Mouse (Mus musculus) gastrocnemius, adult 2 months (tissue): ENCODE data around the gene Vmn1r122. TPM values are rescaled to one million over a fixed set of nuclear protein-coding genes. Genes with fewer than 3 reads are reported as not detected.
"Not testable (repeated sequence)": the region's sequence is repeated elsewhere in the genome, so short reads cannot be mapped to it uniquely, and the experiment has no call there.

Source experiments
- DNase-seq: peaks from one replicate; pipeline ENCODE4 v3.0.0; 2022
- H3K27ac ChIP-seq: fragments of 200-600 bp; 2 replicates; pipeline ENCODE4 v1.8.1; 2022; ENCODE audit warnings: mild to moderate bottlenecking
- H3K4me3 ChIP-seq: fragments of 200-600 bp; 2 replicates; pipeline ENCODE4 v1.8.1; 2022; ENCODE audit warnings: mild to moderate bottlenecking, moderate library complexity
- intact Hi-C: fragments of 180-260 bp; cut with DNase I; formaldehyde crosslinking; loops from one replicate; pipeline ENCODE4 v1.15.1; 2025
- long read RNA-seq, 2 experiments: library from polyadenylated mRNA; stranded (forward); transcript quantifications; one replicate each; pipeline ENCODE4 v2.0.0; 2021
- total RNA-seq, 2 experiments: library from RNA; stranded (reverse); gene quantifications; 2 replicates each; pipeline ENCODE4 v1.2.3; 2021

The Vmn1r122 gene
- total RNA-seq = not detected
- long read RNA-seq, experiment 1 = 0 reads
- long read RNA-seq, experiment 2 = 0 reads

DNA sequence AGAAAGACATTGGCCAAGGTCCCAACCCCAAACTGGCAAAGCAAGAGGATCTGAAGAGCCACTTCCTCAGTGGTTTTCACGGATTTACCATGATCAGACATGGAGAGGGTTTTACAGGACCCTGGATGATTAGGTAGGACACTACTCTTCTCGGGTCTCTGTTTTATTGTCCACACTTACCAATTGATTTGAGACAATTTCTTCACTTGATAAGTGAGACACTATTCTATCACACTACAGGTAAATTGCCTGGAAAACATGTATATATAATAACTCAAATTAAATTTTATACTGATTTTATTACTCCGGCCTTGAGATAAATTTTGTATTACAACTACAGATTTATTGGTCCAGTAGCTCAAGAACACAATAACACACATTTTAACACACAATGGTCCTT is at the start of gene Vmn1r122:
Gene Vmn1r122 (minus strand): TSS at position 101 of the 400 bp plus-strand sequence.
- DNase-seq, H3K27ac ChIP-seq, intact Hi-C loops, H3K4me3 ChIP-seq: not testable (repeated sequence)

GRCm38 (mm10) chr7:21161885-21162284 is 28.0 kb upstream of the Vmn1r122 start, which contains the start of gene Vmn1r123:
Gene Vmn1r123, plus strand, starts transcription at chr7:21162185.
- intact Hi-C loops, H3K27ac ChIP-seq, DNase-seq, H3K4me3 ChIP-seq: not testable (repeated sequence)

DNA sequence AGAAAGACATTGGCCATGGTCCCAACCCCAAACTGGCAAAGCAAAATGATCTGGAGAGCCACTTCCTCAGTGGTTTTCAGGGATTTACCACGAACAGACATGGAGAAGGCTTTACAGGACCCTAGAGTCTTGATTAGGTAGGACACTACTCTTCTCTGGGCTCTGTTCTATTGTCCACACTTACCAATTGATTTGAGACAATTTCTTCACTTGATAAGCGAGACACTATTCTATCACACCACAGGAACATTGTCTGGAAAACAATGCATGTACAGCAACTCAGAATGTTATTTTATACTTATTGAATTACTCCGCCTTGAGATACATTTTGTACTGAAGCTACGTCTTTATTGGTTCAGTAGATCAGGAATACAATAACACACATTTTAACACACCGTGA is 35.5 kb downstream of the Vmn1r122 start, which contains the start of gene Vmn1r121:
Gene Vmn1r121 (minus strand): TSS at position 101 of the 400 bp plus-strand sequence.
- not testable (repeated sequence) for H3K27ac ChIP-seq, H3K4me3 ChIP-seq, DNase-seq

More for the DNA sequence above, 35.5 kb downstream of the Vmn1r122 start, which contains the start of gene Vmn1r121:
- intact Hi-C loops = not testable (repeated sequence)

Other genes starting within 250 kb of the Vmn1r122 start
- not detected for gene Vmn1r118, start 221.8 kb downstream of the Vmn1r122 start, total RNA-seq
- gene Vmn1r119, start 121.7 kb downstream of the Vmn1r122 start, total RNA-seq = not detected
- gene Vmn1r120, start 80.3 kb downstream of the Vmn1r122 start, total RNA-seq = not detected
- gene Vmn1r121, start 35.6 kb downstream of the Vmn1r122 start, total RNA-seq = not detected
- not detected for gene Vmn1r123, start 28.1 kb upstream of the Vmn1r122 start, total RNA-seq
- gene Gm5157, start 56.3 kb upstream of the Vmn1r122 start, total RNA-seq = not detected
- not detected for gene Vmn1r124, start 126.5 kb upstream of the Vmn1r122 start, total RNA-seq
- gene Vmn1r125, start 138.1 kb upstream of the Vmn1r122 start, total RNA-seq = not detected
- not detected for gene Vmn1r126, start 167.3 kb upstream of the Vmn1r122 start, total RNA-seq
- gene Vmn1r127, start 185.7 kb upstream of the Vmn1r122 start, total RNA-seq = not detected
- not detected for gene Vmn1r128, start 215.2 kb upstream of the Vmn1r122 start, total RNA-seq
- gene Vmn1r129, start 227.2 kb upstream of the Vmn1r122 start, total RNA-seq = not detected